Mouse (Mus musculus) frontal cortex, postnatal 10 days (tissue): ENCODE data around the gene Nrxn2.

Experiments
- DNase-seq, 2 experiments: peaks; one replicate each; pipeline ENCODE4 v3.0.0; 2022; ENCODE audit warnings: low spot score in 2 of 2, mixed read lengths in 1 of 2

Gene Nrxn2

DNA sequence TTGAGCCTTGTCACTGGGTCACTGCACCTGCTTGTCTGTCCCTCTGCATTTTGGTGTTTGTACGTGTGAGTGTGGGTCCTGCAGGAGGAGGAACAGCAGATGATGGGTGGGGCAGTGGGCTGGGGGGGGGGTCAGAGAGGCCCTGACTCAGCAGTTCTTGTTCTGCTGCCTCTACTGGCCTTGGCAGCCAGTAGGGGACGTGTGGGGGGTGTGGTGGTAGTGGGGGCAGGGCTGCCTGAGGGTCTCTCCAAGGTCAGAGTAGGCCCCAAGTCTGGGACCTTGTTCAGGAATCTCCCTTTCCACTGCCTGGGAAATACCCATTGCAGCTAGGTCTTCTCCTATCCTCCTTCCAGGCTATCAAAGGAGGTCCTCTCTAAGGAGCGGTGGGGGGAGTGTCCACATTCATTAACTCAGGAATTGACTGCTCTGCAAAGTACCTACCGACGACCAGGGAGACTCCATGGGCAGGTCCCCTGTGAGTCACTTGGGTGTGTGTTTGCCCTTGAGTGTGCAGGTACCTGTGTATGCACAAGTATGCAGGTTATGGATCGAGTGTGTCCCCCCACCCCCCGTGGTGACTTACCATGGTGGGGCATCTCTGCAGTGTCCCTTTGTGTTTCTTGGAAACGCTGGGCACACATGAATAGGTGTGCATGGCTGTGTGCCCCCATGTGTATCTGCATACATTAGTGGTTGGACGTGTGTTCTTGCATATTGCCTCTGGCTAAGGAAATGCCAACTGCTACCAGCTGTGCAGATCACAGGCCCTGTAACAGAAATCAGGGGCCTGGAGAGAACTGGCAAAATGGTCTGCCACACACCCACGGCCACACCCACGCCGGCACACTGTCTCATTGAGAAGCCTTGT, 1.4 kb upstream of the Nrxn2 start:
- DNase-seq, result peak in 1 of 2 experiments; percentile 13

DNA sequence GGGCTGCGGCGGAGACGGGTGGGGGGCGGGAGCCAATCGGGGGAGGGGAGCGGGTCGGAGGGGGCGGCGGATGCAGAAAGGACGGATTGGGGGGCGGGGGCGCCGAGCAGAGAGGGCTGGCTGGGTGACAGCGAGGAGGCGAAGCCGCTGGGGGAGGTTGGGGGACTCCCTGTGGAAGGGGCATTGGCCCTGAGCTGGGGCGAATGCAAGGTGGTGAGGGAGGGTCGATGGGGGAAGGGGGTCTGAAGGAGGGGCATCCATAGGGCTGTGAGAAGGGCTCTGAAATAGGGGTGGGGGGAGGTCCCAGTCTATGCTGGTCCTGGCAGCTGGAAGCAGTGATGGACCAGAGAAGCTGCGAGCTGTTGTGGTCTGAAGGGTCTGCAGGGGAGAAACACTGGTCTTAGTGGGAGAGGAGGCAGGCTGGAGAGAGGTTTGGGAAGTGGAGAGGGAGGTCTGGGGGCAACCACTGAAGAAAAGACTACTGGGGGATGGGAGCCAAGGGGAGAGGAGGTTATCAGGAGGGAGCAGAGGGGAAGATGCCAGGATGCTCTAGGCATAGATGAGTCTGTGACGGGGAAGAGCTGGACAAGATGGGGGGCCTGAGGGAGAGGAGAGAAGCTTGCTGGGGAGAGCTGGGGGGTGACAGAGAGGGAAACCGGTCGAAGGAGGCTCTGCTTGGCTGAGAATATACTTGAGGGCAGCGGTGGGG, 607 bp downstream of the Nrxn2 start:
- DNase-seq, result peak in 1 of 2 experiments; percentile 54

DNA sequence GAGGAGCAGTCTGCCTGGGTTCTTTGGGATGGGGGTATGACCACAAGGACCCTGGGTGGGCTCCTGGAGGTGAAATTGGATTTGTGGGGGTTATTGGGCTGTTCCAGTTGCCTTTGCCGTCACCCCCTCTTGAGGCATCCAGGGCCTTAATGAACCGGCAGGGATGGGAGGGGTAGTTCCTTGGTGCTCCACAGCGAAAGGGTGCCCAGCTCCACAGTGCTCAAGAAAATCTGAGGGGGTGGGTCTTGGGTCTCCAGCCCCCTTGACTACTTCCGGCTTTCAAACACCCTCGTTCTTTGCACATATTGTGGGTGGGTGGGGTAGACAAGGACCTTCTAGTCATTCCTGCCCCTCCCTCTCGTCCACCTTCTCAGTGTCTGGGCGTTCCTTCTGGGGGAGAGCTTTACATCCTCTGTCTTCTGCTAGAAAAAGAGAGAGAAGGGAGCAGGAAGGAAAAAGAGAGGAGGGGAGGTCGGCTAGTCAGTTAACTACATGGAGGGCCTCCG, 1.3 kb downstream of the Nrxn2 start:
- DNase-seq, result no peak

DNA sequence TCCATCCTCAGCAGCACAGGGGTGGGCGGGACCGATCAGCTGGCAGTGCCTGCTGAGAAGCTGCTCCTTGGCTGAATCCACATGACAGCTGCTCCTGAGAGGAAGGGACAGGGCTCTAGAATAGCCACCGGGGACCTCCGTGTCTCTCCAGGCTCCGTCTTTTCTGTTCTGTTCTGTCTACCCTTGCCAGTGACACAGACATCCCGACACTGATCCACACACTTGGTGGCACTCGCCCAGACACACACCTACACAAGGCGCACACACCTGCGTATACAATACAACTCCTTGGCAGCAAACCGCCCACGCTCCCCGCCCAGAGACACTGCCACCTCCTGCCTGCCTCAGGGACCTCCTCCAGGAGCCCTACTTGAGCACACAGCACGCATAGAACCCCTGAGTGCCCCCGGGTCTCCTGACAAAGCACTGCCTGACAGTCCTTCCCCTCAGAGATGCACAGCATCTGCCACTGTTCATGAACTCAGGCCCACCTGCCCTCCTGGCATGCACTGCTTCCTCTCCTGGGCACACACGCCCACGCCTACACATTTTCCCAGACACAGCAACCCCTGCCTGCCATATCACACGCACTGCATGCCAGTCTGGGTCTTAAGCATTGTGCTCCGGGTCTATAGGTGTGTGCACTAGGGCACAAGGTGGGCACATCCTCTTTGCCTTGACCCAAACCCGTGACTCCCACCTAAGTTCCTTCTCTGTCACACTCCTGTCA, 2.1 kb downstream of the Nrxn2 start:
- DNase-seq, result peak in 1 of 2 experiments; percentile 63

DNA sequence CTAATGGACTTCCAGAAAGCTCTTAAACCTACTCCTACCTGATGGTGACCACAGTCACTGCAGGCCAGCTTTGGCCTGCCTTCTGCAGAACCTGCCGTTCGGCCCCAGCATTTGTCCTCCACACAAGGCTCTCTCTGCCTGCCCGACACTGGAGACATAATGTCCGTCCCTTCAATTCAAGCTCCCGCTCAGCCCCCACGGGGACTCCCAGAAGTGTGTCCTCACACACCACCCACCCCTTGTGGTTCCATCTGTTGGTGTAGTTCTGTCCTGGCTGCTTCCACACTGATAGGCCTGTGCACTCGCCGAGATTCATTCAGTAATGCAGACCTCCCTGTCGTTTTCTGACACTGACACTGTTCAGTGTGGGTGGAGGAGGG, 2.7 kb downstream of the Nrxn2 start:
- no peak for DNase-seq

DNA sequence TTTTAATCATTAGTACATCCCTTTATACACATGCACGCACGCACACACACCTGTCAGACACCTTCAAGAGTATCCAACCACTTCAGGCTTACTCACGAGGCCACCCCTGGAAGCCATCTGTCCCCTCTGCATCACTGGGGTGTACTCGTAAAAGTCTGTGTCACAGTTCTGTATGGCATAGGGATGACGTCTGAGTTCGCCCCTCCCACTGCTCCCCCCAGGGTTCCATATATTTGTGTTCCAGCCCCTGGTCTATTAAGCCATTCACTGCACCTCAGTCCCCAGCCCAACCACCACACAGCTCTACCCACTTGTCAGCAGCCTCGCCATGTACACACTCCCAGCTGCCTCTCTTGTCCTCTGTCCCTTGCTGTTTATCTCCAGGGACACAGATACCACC, 3.5 kb downstream of the Nrxn2 start:
- no peak for DNase-seq

DNA sequence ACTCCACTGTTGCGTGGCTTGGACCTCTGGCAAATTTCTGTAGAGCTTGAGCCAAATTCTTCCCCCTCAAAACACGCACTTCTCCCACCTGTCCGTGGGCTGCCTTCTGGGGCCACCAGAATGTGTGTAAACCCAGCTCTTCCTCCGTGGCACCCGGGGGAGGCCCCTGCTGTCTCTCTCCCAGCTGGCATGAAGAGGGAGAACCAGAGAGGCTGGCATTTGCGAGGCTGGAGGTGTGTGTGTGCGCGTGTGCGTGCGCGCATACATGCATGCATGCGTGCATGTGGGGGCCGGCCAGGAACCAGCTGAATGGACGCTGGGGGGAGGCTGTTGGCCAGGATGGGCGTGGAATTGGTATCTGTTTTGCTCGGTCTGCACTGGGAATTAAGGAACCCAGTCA, 4.7 kb downstream of the Nrxn2 start:
- no peak for DNase-seq

DNA sequence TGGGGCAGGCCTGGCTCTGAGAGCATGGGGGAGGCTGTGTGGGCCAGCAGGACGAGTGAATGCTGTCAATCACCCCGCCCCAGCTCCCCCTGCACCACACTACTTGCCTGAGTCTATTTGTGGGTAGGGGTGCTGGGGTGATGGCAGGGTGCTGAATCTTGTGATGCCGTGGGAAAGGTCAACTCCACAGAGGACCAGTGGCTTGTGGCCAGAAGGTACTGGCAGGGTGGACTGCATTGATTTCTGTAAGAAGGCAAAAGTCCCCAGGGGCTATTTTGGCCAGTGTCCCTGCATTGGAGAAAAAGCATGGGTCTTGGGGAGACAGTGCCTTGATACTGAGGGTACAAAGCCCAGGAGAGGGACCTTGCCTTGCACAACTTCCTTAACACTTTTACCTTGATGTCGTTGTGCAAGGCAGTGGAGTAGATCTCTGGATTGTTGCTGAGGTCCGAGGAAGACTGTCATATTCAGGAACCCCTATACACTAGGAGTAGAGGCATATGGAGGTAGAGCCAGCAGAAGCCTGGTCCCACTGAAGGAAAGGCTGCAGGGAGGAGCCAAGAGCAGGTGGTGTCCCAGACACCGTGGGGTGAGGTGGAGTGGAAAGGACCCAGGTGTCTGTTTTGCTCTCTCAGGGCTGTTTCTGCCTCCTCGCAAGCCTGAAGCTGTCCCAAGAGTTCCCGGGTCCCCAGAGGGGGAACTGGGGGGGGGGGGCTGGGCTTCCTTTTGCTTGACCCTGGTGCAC, 5.8 kb downstream of the Nrxn2 start:
- DNase-seq, result no peak

DNA sequence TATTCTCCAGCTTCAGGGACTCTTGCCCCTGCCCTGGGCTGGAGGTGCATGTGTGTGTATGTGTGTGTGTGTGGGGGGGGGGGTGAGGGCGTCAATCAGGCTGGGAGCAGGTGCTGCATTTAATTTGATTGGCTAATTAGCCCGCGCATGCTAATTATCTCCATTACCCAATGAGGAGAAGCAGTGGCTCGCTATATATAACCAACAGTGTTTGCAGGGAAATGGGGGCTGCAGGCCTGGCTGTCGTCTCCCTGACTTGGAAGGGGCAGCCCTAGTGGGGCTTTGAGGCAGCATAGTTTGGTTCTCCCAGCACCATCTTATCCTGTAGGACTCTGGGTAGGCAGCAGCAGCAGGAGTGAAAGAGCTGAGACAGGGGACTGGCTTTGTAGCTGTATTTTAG, 7.1 kb downstream of the Nrxn2 start:
- DNase-seq, result no peak

DNA sequence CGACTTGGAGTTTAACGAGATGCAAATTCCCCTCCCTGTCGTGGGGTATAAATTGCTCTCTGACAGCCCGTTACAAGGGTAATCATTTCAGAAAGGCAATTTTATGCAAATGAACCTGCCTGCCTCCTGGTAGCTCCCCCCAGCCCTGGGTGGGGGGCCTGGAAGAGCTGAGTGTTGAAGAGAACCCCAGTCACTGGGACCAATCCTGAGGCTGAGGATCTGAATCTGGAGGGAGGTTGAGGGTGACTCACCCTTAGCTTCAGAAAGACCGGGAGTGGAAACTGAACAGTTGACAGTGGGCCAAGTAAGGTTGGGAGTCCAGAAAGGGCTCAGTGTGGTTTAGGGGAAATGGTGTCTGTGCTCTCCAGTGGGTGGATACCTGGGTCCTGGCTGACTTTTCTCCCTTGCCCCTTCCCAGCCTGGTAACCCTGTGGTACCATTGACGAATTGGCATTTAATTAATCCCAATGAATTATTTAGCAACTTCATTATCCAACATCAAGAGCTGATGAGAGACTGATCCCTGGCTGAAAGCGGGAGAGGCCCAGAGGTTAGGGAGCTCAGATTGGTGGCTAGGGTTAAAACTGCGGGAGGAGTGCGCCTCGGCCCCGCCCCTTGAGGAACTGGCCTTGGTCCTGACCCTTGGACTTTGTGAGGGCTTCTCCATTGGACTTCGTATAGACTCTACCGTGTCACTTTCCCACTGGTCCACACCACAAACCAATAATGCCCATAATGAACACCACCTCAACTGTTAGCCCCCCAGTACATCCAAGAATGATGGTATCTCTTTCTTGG, 8.4 kb downstream of the Nrxn2 start:
- DNase-seq, result no peak

DNA sequence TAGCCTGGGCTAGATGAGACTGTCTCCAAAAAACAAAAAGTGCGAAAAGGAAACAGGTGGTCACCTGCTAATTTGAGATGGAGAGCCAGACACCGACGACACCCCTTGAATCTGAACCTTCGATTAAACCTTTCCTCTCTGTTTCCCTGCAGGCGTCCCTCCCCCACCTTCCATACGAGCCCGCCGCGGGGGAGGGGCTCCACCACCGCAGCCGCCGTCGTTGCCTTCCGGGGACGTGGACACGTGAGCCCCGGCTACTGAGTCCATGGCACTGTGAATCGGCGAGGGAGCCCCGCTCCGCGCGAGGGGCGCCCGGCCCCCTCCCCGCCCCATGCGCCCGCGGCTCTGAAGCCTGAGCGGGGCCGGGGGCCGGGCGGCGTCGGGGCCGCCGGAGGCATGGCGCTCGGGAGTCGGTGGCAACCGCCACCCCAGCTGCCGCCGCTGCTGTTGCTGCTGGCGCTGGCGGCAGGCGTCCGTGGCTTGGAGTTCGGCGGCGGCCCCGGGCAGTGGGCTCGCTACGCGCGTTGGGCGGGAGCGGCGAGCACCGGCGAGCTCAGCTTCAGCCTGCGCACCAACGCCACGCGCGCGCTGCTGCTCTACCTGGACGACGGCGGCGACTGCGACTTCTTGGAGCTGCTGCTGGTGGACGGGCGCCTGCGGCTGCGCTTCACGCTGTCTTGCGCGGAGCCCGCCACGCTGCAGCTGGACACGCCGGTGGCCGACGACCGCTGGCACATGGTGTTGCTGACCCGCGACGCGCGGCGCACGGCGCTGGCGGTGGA, 9.3 kb downstream of the Nrxn2 start:
- no peak for DNase-seq

DNA sequence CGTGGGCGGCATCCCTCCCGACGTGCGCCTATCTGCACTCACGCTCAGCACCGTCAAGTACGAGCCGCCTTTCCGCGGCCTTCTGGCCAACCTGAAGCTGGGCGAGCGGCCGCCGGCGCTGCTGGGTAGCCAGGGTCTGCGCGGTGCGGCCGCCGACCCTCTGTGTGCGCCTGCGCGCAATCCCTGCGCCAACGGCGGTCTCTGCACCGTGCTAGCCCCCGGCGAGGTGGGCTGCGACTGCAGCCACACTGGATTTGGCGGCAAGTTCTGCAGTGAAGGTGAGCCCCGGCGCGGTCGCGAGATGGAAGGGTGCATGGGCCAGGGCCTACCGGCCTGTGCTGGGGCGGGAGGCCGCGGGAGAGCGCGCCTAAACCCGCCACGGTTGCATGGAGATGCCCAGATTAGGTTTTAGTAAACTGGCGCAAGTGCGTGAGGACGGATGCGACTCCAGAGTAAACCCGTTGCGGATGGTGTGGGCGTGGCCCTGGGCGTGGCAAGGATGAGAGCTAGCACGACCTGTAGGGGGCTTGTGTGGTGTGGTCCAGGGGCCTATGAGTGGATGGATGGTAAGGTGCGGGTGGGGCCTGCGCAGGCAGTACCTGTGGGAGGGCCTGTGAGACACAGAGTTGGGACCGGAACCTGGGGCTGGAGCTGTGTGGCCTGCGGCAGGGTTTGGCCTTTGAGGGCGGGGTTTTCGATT, 10.1 kb downstream of the Nrxn2 start:
- DNase-seq, result no peak

DNA sequence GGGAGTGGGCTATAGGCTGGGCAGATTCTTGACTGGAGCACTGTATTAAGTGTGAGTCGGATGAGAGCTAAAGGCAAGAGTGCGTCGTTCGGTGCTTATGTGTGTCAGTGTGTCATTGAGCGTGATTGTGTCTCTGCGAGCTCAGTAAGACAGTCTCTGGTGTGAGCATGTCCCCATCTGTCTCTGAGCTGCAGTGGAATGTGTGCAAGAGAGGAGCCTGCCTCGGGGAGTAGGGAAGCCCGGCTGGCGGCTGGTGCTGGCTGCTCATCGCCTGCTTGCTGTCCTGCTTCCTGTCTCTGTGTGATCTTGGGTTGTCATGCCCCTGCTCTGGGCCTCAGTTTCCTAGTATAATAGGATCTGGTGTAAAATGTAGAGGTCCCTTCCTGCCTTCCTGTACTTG, 24.5 kb downstream of the Nrxn2 start:
- DNase-seq, result no peak

DNA sequence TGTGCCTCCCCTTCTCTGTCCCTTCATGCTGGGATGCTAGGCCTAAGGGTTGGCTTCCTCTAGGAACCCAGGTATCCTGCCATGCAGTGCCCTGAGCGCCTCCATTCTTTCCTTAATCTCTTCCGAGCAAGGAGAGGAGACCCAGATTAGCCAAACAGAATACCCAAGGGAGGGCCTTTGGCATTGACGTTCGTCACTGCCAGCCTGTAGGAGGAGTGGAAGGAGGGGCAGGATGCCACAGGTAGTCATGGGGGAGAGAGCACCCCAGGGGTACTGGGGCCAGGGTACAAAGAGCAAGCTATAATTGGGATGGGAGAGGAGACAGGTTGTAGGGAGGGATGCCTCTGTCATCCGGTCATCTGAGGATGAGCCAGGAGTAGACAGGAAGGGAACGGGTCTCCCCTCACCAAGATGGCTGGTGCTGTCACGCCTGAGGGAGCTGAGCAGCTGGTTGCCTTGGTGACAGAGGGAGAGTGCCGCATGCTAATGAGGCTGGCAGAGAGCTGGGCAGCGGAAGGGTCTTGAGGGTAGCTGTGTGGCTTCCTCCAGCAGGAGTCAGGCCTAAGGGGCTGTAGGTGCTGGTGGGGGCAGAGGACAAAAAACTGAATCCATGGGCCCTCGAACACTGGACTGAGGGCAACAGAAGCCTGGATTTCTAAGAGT, 27.4 kb downstream of the Nrxn2 start:
- peak in 1 of 2 experiments; percentile 69 for DNase-seq

DNA sequence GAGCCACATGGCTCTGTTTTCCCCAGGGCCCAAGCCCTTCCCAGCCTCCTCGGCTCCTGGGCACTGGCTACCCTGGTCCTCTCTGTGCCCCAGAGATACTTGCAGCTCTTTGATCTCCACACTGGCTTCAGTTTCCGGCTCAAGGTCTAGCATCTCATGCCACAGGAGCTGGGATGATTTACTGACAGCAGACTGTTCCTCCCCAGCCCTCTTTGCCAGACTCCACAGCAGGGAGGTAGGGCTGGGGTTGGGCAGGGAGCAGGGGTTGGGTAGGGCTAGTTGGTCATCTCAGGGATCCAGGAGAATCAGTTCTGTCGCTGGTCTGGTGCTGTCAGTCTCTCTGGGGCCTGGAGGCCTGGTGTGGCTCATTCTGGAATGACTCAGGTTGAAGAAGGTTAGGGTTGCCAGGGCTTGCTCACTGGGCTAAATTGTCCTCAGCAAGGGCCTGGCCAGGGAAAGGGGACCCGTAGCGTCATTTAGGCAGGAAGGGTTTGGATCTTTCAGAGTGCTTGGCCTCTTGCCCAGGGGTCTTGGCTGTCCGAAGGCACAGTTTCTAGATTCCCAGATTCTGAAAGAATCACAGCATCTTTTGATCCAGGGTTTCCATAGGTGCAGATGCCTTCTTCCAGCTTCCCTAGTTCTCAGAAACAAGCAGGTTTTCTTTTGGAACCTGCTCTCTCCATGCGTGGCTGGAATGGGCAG, 28.4 kb downstream of the Nrxn2 start:
- DNase-seq, result no peak

DNA sequence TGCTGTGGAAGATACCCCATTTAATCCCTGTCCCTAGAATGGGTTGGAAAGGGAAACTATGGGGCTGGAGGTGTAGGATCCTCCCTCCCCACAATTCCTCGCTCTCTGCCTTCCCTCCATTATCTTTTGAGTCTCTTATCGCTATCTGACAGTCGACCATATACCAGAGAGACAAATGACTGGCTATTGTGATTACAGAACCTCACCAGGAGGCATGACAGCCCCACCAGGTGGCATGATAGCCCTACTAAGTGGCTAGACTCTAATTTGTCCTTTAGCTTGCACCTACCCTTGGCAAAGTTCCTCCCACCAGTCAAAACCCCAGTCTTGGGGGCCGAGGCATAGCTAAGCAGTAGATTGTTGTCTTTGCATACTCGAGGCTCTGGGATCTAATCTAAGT, 30.2 kb downstream of the Nrxn2 start:
- DNase-seq, result no peak

DNA sequence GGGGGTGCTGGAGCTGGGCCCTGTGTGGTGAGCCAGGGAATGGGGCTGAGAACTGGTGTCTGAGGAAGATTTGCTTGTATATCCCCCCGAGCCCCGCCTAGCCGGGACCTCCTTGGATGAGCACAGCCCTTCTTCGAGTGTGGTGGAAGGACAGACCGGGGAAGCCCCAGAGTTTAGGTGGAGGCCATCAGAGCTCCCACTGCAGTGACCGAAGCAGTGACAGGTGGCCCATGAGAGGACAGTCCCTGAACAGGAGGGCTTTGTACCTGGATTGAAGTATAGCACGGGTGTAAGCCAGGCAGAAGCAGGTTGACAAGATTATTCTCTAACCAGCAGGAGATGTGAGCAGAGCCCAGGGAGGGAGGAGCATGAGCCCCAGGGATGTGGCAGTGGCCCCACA, 31.3 kb downstream of the Nrxn2 start:
- DNase-seq, result no peak

DNA sequence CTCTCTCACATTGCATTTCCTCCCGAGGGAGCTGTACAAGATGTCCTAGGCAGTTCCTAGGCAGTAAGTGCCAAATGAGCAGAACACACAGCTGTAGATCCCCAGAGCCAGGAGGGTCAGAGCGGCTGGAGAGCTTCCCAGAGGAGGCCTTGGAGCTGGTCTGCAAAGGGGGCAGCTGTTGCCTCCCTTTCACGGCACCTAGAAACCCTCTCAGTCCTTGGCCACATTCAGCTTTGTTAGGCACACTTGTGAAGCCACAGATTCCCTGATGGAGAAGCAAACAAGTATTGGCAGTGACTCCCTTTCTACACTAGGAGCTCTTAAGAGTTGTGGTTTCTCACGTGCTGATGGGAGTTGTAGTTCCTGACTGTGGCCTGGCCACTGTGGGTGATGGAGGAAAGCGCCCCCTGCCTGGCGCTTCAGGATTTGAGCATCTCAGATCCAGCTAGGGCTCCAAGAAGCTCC, 33.5 kb downstream of the Nrxn2 start:
- peak; percentile 80 to 83 for DNase-seq
